ENCODE assay signal across 22 mouse cellular contexts in genomic region chr13:94068308-94068707, GRCm38 (mm10). TPM values are rescaled to one million over a fixed set of nuclear protein-coding genes. Genes with fewer than 3 reads are reported as not detected.
DNase-seq lines count a peak whose midpoint lies in the region; ATAC-seq and TF ChIP-seq lines count a peak whose summit lies in the region.
"Had no signal": no experiment of that assay in that cellular context is flagged by ENCODE, and none has a peak within 500 bp of the region (broad histone marks: within the 10 kb centered on the region; RNA-seq: fewer than 3 reads in every experiment).

No protein-coding gene starts in this region.

- no peak overlapping the region for H3K9ac ChIP-seq in kidney, postnatal 0 days (ENCODE audit: low read depth, low read length)
- no peak overlapping the region for H3K9ac ChIP-seq in MEL (ENCODE audit: control insufficient read depth, low read depth, low read length, poor library complexity, severe bottlenecking)
- no peak overlapping the region for H3K9ac ChIP-seq in hindbrain, postnatal 0 days (replicated peaks; ENCODE audit: low read length)
- H3K9ac ChIP-seq: embryonic facial prominence, embryonic 13.5 days; forebrain, embryonic 12.5 days; hindbrain, embryonic 12.5 days had no signal

- no peaks in the 10 kb centered on the region for H3K27me3 ChIP-seq in kidney, postnatal 0 days (ENCODE audit: insufficient read depth, low read length)
- H3K27me3 ChIP-seq in kidney, adult 2 months (replicated peaks; ENCODE audit: control insufficient read depth, insufficient read depth, low read length) = no peaks in the 10 kb centered on the region
- H3K27me3 ChIP-seq in MEL (ENCODE audit: control insufficient read depth in 1 of 2, insufficient read depth in 2 of 2, low read length in 2 of 2) = no peaks in the 10 kb centered on the region
- no peaks in the 10 kb centered on the region for H3K27me3 ChIP-seq in hindbrain, postnatal 0 days (ENCODE audit: insufficient read depth, low read length)
- H3K27me3 ChIP-seq: embryonic facial prominence, embryonic 13.5 days had no signal

- TF ChIP-seq CTCF in kidney, postnatal 0 days (IDR thresholded peaks at IDR 0.05; ENCODE audit: low read depth) = no peak
- no peak for TF ChIP-seq CTCF in kidney, adult 2 months (conservative IDR thresholded peaks at IDR 0.05; ENCODE audit: insufficient read depth, insufficient read length, low read depth, low read length)
- no peak for TF ChIP-seq CTCF in MEL (IDR thresholded peaks at IDR 0.05 in 2 of 3, conservative IDR thresholded peaks at IDR 0.05 in 1 of 3; ENCODE audit: control insufficient read depth in 1 of 3, insufficient read depth in 1 of 3, low read depth in 2 of 3, low read length in 3 of 3, poor library complexity in 1 of 3, severe bottlenecking in 1 of 3)
- no peak for TF ChIP-seq CTCF in hindbrain, postnatal 0 days (IDR thresholded peaks at IDR 0.05; ENCODE audit: low read depth)

- no peak for TF ChIP-seq EP300 in MEL (IDR thresholded peaks at IDR 0.05; ENCODE audit: low read depth in 1 of 2, low read length in 2 of 2)

- peak; percentile 3 for DNase-seq in embryo, embryonic 10 days (ENCODE audit: low spot score)
- no peak for DNase-seq in embryo, embryonic 9.5 days (ENCODE audit: extremely low spot score)
- DNase-seq in kidney, postnatal 0 days (ENCODE audit: low spot score) = no peak
- DNase-seq in kidney, adult 2 months = no peak
- no peak for DNase-seq in MEL (ENCODE audit: low read depth, low spot score)
- no peak for DNase-seq in hindbrain, postnatal 0 days (ENCODE audit: low spot score)
- DNase-seq in lung, postnatal 25 days (ENCODE audit: low spot score) = no peak
- DNase-seq: adrenal gland, adult 8-10 months; adrenal gland, postnatal 36 days; cerebellum, adult 2 months; cerebellum, postnatal 10 days; gastrocnemius, postnatal 10 days; heart, adult 18-20 months; heart, postnatal 10 days; heart, postnatal 4 days had no signal

- no peaks in the 10 kb centered on the region for H3K9me3 ChIP-seq in kidney, postnatal 0 days (replicated peaks; ENCODE audit: low read length)
- no peaks in the 10 kb centered on the region for H3K9me3 ChIP-seq in MEL (replicated peaks; ENCODE audit: insufficient read depth, low read length)
- H3K9me3 ChIP-seq in hindbrain, postnatal 0 days (ENCODE audit: low read length) = no peaks in the 10 kb centered on the region
- H3K9me3 ChIP-seq: embryonic facial prominence, embryonic 13.5 days; G1E; heart, embryonic 10.5 days; hindbrain, embryonic 12.5 days had no signal

- H3K4me3 ChIP-seq in kidney, postnatal 0 days (replicated peaks; ENCODE audit: low read depth, low read length) = no peak overlapping the region
- H3K4me3 ChIP-seq in kidney, adult 2 months (ENCODE audit: insufficient read depth, low read depth, low read length) = no peak overlapping the region
- no peak overlapping the region for H3K4me3 ChIP-seq in MEL (ENCODE audit: control insufficient read depth in 1 of 2, insufficient read depth in 1 of 2, low read depth in 2 of 2, low read length in 2 of 2)
- no peak overlapping the region for H3K4me3 ChIP-seq in hindbrain, postnatal 0 days (ENCODE audit: low read length)
- H3K4me3 ChIP-seq: embryonic facial prominence, embryonic 13.5 days; forebrain, embryonic 12.5 days; heart, embryonic 10.5 days; hindbrain, embryonic 12.5 days had no signal

- H3K79me2 ChIP-seq in MEL (ENCODE audit: control insufficient read depth, insufficient read depth, low read length, poor library complexity) = no peaks in the 10 kb centered on the region

- ATAC-seq in kidney, postnatal 0 days (replicated peaks; ENCODE audit: low FRiP score, low read depth) = no peak
- ATAC-seq in hindbrain, postnatal 0 days = no peak
- ATAC-seq: forebrain, embryonic 16.5 days; hindbrain, embryonic 16.5 days had no signal

- H3K4me1 ChIP-seq in kidney, postnatal 0 days (replicated peaks; ENCODE audit: insufficient read depth, low read length) = peaks cover 70% of the 10 kb centered on the region
- H3K4me1 ChIP-seq in kidney, adult 2 months (ENCODE audit: control insufficient read depth, insufficient read depth, low read length) = peaks cover 8% of the 10 kb centered on the region; the same call in 1 of the 2 replicates
- 0 out of 4 replicates have a peak, but pooled peaks cover 0 to 1% of the 10 kb centered on the region in 2 experiments for H3K4me1 ChIP-seq in MEL (ENCODE audit: control insufficient read depth in 1 of 2, insufficient read depth in 2 of 2, low read length in 2 of 2)
- H3K4me1 ChIP-seq in hindbrain, postnatal 0 days (ENCODE audit: insufficient read depth, low read length) = no peaks in the 10 kb centered on the region

- H3K4me2 ChIP-seq in kidney, postnatal 0 days (ENCODE audit: low read length) = no peak overlapping the region
- H3K4me2 ChIP-seq in hindbrain, postnatal 0 days (ENCODE audit: low read depth, low read length) = no peak overlapping the region
- H3K4me2 ChIP-seq: embryonic facial prominence, embryonic 13.5 days; forebrain, embryonic 12.5 days; hindbrain, embryonic 12.5 days had no signal

- no peaks in the 10 kb centered on the region for H3K36me3 ChIP-seq in kidney, postnatal 0 days (ENCODE audit: insufficient read depth, low read length)
- no peaks in the 10 kb centered on the region for H3K36me3 ChIP-seq in kidney, adult 2 months (ENCODE audit: control insufficient read depth, insufficient read depth, low read length)
- no peaks in the 10 kb centered on the region for H3K36me3 ChIP-seq in MEL (ENCODE audit: control insufficient read depth in 1 of 2, insufficient read depth in 2 of 2, low read length in 2 of 2)
- H3K36me3 ChIP-seq in hindbrain, postnatal 0 days (ENCODE audit: insufficient read depth, low read length) = no peaks in the 10 kb centered on the region
- H3K36me3 ChIP-seq: forebrain, embryonic 12.5 days; G1E; hindbrain, embryonic 12.5 days had no signal

- TF ChIP-seq RAD21 in MEL (IDR thresholded peaks at IDR 0.05; ENCODE audit: low read depth, low read length) = no peak

- WGBS in kidney, postnatal 0 days = 87% methylated on average over 1 of the region's 1 CpGs
- 97% methylated on average over 1 of the region's 1 CpGs for WGBS in kidney, adult 2 months
- 91% methylated on average over 1 of the region's 1 CpGs for WGBS in hindbrain, postnatal 0 days

- no peak for TF ChIP-seq POLR2A in kidney, adult 2 months (IDR thresholded peaks at IDR 0.05; ENCODE audit: low read depth, low read length)
- no peak for TF ChIP-seq POLR2A in MEL (IDR thresholded peaks at IDR 0.05; ENCODE audit: control insufficient read depth in 1 of 2, insufficient read depth in 1 of 2, low read depth in 1 of 2, low read length in 2 of 2, poor library complexity in 1 of 2)

- peak overlapping the region; percentile 82; the same call in 1 of the 2 replicates for H3K27ac ChIP-seq in kidney, postnatal 0 days
- no peak overlapping the region for H3K27ac ChIP-seq in kidney, adult 2 months (ENCODE audit: insufficient read depth, low read depth, low read length)
- H3K27ac ChIP-seq in MEL (ENCODE audit: control insufficient read depth, low read depth, low read length) = no peak overlapping the region
- H3K27ac ChIP-seq in hindbrain, postnatal 0 days = no peak overlapping the region
- H3K27ac ChIP-seq: embryonic facial prominence, embryonic 13.5 days; forebrain, embryonic 12.5 days; heart, embryonic 10.5 days; hindbrain, embryonic 12.5 days had no signal

TF ChIP-seq in MEL, 35 proteins besides CTCF, POLR2A, EP300 and RAD21:
- TF ChIP-seq TCF12 (IDR thresholded peaks at IDR 0.05; ENCODE audit: low read depth, low read length) (no peak), ZNF384 (IDR thresholded peaks at IDR 0.05; ENCODE audit: low read depth, low read length) (peak; percentile 78)

RNA-seq across cellular contexts. Expression of gene Lhfpl2, which starts 10.7 kb away (rescaled TPM):
- 51.5 and 58.4 TPM in 2 replicates for polyA plus RNA-seq in kidney, postnatal 0 days (2015; fragmentation: Nextera tagmentation; extraction: Ambion mirVana)
- polyA plus RNA-seq in kidney, adult 2 months (2012; rRNA removed) = 11.3 and 17.9 TPM in 2 replicates
- 23.1 and 24.5 TPM in 2 replicates for total RNA-seq in MEL (2012; rRNA removed)
- 10 to 100 TPM in 1 of 2 experiments, not detected in 1; 30.2 TPM for polyA plus RNA-seq in MEL (2012; ENCODE audit: insufficient read depth in 1 of 2, insufficient read length in 2 of 2, low read depth in 1 of 2, low replicate concordance in 2 of 2, missing spikeins in 1 of 2)
- total RNA-seq in hindbrain, postnatal 0 days (2014; rRNA removed) = 32.1 and 33.5 TPM in 2 replicates
- polyA plus RNA-seq in hindbrain, postnatal 0 days (2015; fragmentation: Nextera tagmentation; extraction: Ambion mirVana) = 14.7 and 15.3 TPM in 2 replicates
- polyA plus RNA-seq: G1E had no signal
